Mouse (Mus musculus) urinary bladder, postnatal 4 days (tissue): ENCODE results near the gene St5.

ENCODE experiments used
- DNase-seq, 2 experiments: peaks; one replicate each; pipeline ENCODE4 v3.0.0; 2021 to 2022; ENCODE audit warnings: low spot score in 2 of 2

The St5 gene

DNA sequence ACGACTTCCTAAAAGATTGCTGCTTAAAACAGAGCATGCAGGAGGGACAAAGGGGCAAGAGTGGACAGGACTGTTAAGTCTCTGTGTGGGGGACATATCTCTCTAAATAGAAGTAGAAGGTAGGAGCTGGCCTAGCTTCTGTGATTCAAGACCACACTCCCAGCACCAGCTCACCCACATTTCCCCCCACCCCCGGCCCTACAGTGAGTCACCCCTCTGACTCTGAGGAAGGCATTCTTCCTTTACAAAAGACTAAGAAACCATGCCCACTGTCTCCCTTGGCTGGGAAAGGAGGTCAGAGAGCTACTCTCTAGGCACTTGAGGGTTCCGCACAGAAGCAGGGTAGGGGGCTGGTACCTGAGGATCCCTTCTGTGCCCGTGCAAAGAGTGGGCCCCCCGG is 219.2 kb downstream of the St5 start:
- no peak for DNase-seq

DNA sequence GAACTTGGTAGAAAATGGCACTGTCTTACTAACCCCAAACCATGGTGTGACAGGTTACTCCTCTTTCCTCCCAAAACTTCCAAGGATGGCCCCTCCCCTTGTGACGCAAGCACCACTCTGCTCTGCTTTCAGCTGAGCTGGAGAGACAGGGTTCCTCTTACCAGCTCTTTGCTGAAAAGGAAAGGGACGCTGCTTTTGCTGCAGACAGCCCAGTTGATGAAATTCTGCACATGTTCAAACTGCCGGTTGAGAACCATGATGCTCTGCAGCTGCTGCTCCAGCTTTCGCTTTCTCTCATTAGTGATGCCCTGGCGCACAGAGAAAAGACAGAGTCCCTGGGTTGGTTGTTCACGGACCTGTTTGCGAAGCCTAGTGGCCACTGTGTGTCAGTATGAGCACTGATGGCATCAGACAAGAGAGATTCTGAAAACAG is 222.6 kb downstream of the St5 start:
- DNase-seq = no peak

DNA sequence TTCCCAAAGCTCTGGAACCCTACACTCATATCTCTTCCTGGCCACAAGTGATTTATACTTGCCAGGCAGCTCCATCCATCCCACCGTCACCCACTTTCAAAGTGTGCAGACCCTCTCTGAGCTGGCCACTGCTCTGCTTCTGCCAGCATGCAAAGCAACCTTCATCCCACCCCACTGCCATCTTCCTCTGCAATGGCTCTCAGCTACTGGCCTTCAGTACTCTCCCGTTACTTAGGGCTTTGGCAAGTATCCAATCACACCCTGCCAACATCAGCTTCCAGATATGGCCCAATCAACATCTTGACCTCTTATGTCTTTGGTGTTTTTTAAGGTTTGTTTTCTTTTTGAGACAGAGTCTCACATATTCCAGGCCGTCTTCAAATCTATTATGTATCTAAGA is 225.5 kb downstream of the St5 start:
- DNase-seq = no peak
